Mouse (Mus musculus) spleen, postnatal 14 days (tissue): ENCODE data around the gene St8sia1.

Experiments
- DNase-seq, 2 experiments: peaks; one replicate each; pipeline ENCODE4 v3.0.0; 2021 to 2022; ENCODE audit warnings: low spot score in 2 of 2

The St8sia1 gene

DNA sequence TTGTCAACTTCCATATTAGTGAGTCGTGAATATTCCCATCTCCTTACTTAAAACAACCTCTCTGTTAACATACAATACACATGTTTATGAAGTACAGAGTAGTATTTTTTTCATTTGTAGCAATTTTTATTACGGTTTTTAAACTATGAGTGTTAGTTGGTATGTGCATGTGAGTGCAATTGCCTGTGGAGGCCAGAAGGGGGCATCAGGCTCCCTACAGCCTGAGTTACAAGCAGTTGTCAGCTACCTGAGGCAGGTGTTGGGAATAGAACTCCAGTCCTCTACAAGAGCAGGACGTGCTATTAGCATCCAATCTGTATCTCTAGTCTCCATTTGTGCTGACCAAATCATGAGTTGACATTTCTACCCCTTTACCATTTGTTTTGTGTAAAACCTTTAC lies 19.8 kb downstream of the St8sia1 start:
- DNase-seq = no peak

DNA sequence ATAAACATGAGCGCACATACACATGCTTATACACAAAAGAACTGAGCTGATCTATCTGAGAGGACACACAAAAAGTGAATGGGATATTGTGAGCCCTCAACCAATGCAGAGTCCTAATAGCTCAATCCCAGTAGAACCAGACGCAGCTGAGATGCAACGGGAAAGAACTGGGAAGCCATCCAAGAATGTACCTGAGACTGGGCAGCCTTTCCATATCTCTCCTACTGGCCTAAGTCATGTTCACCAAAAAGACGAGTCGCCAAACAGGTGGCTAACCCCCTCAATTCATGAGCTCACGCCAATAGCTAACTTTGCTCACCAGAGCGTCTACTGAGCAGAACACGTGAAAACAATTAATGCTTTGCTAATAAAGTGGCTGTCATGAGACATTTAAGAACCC lies 20.8 kb downstream of the St8sia1 start:
- DNase-seq = no peak

DNA sequence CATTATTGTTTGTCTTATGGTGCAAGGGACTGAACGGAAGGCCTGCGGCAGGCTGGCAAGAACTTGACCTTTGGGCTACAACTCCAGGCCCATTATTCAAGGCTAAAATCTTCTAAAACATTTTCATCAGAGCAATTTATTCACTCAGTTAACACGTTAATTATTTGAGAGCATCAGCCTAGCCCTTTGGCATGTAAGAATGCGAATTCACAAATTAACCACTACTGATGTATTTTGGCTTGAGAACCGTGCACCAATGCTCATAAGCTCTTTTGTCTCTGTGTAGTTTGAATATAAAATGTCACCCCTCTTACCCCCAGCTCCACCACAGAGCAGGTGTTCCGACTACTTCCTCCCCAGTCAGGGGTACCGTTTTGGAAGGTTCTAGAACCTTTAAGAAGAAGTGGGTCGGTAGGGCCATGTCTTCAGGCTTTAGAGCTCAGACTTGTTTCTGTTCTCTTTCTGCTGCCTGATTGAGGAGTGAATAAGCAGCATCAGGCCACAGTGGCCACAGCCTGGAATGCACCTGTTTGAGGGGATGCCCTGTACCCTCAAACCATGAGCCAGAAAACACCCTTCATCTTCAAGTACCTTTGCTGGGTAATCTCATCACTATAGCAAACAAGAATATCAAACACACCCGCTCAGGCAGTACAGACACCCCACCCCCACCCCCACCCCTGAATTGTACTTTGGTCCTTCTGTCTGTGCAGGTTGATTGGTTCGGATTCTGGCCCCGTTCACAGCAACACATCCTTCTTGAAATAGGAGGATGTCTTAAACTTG lies 22.5 kb downstream of the St8sia1 start:
- no peak for DNase-seq

DNA sequence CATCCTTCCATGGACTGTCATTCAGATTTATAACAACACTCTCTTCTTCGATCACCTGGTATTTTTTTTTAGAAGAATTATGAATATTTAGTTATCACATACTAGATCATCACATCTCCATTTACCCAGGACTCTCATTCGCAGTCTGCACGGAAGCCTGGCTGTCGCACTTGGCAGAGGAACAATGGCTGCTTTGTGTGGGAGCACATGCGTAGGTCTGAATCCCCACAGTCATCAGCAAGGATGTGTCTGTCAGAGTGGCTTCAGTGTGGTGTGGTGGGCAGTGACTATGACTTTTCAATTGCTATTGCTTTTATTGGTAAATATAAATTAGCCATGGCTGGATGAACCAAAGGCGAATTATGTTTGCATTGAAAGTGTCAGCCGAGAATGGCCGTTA lies 23.2 kb downstream of the St8sia1 start:
- DNase-seq = no peak

DNA sequence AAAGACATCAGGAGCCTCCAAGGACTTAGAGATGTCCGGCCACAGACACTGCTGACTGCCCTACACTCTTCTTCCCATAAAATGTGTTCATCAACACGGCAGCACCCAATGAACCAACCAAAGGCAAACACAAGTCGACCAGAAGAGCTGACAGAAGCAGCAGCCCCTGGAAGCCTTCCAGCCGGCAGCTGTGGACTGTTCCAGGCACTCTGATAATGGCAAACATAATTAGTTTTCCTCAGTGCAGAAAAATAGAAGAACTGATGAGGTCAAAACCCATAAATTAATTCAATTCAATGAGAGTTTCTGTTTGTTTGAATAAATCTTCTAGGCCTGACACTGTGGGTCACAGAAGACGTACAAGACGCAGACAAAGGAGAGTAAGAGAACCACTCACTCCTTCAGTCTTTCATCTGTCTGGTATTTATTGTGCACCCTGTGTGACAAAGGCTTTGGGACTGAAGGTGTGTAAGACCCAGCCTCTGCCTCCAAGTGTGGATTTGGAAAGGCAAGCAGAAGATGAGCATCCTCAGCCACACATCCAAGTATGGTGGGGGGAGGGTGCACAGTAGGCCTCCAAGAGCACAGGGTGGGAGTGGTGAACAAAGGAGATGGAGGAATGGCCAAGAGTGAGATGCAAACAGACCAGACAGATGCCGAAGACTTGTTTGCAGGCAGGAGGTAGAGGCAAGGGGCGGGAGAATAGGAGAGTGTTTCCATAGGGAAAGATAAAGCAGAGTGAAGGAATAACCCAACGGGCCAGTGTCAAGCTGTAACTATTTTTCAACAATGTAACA lies 25.5 kb downstream of the St8sia1 start:
- no peak for DNase-seq

DNA sequence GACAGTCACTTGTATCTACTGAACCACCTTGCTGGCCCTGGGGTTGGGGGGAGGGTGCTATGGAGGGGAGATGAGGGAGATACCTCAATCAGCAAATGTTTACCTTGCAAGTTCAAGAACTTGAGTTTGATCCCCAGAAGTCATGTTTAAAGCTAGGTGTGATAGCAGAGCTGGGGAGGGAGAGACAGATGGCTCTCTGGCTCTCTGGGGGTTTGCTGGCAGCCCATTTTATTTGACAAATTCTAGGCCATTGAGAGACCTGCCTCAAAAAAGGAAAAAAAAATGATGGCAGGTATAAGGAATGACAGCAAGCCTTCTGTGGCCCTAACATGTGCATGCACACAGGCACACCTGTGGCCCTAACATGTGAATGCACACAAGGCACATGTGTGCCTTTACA lies 26.2 kb downstream of the St8sia1 start:
- DNase-seq = no peak

DNA sequence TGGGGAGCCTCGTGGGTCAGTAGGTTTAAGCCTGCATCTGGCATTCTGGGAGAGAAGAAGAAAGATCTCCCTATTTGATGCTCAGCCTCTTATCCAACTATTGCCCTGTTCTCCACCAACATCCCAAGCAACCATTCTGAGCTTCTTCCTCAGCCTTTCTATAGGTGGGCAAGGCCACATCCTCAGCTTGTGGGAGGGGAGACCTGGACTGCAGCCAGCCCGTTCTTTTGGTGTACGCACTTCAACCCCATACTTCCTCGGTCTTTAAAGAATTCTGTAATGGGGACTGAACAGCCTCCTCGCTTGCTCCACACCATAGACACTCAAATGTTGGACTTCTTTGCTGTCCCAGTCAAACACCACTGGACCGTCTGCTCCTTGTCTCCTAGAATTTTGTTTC lies 31.7 kb downstream of the St8sia1 start:
- DNase-seq = no peak

DNA sequence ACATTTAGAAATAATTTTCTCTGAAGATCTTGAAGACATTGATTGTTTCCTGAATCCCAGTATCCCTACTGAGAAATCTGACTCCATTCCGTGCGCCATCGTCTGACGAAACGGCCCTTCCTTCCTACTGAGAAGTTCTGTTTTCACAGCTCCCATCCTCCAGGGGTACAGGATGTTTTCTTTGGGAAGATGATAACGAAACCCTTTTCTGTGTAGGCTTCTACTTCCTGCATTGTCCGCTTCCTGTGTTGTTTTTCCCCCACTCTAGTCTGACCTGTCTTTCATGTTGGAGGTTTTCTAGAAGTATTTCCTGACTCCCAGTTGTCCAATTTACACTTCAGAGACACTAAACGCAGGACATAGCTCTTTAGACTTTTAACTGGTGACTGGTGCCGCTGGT lies 32.1 kb downstream of the St8sia1 start:
- no peak for DNase-seq

DNA sequence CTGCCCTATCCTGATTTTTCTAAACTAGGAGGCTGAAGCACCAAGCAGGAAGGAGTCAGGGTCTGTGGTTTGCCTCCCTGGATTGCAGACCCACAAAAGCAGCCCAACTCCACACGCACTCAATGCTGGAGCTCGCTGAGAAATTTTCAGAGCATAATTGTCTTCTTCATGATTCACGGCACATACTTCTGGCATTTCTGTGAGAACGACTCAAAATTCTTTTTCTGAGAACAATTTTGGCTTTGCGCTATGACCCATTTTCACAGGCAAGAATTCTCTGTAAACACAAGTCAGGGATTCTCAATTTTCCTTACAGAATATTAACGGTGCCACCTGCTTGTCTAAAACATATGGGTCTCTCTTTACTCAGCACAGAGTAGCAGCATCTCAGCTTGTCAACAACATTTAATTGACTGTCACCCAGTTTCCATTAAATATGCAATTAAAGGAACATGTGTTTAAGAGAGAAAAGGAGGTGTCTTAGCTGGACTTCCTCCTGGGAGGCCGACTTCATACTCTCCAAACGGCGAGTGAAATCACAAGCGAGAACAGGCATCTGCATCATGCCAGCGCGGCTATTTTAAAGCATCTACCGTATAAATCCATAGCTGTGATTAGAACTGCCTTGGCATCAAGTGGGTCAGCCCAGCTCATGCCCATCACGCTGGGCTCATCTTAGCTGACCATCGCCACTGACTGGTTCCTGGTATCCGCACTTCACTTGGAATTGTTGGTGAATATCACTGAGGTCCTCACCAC lies 35.5 kb downstream of the St8sia1 start:
- no peak for DNase-seq

DNA sequence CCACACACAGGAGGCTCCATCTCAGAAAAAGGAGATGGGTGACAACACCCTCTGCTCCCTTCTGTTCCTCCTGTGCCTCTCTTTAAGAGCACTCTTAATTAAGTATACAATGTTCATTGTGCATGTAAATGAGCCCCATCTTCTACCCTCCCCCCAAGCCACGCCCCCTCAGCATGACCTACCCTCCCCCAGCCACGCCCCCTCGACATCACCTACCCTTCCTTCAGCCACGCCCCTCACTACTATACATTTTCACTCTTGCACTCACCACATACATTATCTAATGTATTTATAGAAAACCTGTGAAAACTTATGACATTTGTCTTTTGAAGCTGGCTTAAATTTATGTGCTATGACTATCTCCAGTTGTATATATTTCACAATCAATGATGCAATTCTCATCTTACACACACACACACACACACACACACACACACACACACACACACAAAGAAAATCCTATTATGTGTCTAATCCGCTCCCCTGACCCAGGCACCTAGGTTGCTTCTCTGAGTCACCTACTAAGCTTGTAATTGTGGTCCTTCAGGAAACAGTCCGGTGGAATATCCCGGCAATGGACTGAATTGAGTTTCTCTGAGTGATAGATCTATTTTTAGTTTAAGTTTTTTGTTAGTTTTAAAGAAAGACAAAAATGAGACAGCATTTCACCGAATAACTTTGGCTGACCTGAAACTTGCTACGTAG lies 37.2 kb downstream of the St8sia1 start:
- DNase-seq = no peak

DNA sequence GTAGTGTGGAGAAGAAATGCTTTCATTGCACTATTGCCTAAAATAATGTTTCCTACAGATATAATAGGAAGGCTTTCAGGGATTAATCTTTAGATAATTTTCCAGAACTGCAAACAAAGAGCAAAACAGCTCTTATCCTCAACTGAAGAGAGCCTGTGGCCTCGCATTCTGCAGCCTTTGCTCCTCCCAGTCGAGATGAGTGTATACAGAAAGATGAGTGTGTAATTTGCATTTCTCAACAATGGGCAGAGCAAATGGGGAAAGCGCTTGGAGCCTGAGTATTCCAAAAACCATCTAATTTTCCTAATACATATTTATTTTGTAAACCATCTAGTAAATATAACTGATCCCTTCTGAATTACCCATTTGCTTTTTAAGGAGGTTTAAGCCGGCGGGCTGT lies 38.3 kb downstream of the St8sia1 start:
- no peak for DNase-seq

DNA sequence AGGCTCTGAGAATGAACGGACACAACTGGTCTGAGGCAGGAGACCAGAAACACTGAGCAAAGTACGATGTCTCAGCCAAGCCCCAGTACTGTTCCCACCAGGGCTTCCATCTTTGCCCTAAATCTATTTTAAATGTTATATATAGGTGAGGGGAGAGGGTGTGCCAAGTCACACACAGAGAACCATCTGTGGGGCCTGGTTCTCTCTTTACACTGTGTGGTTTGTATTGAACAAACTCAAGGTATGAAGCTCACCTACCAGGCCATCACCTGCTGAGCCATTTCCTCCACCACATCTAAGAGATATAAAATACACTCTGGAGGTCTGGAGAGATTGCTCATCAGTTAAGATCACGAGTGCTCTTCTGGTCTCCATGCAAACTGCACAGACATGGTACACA lies 38.9 kb downstream of the St8sia1 start:
- no peak for DNase-seq

DNA sequence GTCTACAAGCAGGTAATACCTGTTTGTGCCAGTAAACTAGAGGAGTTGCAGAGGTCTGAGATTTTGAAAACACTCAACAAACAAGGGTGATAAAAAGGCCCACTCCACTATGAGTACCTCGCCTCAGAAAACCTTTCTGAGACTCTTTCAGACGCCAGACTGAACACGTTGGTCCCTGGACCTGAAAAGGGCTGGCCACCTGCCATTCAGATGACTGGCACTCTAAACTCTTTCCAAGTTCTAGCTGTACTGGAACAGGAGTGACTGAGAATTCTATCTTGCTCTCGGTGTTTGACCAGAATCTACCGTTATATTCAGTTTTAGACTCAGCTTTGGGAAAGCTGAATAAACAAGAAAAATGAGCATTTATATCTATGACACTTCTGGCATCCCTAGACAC lies 43.4 kb downstream of the St8sia1 start:
- DNase-seq = no peak

DNA sequence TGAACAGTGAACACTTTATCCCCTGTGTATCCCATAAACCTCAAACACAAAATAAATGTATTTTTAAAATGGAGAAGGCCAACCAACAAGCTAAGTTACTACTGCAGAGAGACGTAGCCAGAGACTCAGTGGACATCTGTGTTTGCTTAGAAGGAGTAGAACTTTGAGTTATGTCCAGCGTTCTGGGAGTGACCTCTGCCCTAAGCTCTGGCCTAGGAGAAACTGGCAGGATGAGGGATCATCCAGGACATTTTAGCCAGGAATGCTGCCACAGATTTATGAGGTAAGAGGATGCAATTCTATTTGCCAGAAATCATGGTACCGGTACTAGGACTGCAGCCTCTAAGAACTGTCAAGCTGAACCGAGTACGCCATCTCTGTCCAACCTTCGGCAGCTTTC lies 45.6 kb downstream of the St8sia1 start:
- DNase-seq = no peak

DNA sequence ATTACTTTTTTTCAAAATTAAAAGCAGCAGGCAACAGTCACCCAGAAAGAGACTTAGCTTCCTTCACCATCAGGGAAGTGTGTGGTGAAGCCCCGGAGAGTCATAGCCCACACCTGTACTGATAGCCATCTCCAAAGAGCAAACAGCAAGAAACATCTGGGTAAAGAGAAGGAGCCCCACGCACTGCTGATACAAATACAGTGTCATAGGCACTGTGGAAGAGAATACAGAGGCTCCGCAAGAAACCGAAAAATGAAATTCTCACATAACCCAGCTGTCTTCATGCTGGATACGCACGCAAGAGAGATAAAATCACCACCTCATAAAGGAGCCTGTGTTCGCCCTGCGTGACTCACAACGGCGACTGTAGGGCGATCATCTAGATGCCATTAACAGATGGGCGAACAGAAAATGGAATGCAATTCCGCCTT lies 46.8 kb downstream of the St8sia1 start:
- no peak for DNase-seq

DNA sequence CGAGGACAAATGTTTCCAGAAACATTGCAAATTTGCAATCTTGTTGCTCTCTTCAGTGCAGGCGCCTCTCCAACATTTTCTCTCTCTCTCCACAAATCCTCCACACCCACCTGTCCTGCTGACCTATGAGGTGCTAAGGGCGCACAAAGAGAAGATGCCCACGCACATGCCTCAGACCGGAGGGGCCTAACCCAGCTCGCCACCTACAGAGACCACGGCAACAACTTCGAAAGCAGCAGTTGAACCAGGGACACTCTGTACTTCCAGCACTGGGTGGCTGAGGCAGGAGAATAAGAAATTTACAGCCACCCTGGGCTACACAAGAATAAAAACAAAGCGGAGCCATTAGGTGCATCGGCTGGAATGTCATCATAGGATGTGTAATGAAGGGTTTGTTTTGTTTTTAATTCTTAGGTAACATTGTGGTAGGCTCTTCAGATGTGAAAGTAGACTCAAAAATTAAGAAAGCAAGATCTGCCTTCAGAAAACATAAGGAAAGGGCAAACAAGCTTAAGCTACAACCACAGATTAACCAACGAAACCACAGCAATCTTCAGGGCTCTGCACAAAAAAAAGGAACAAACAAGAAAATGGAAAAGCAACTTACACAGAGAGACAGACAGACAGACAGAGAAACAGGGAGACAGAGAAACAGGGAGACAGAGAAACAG lies 47.8 kb downstream of the St8sia1 start:
- DNase-seq = no peak

DNA sequence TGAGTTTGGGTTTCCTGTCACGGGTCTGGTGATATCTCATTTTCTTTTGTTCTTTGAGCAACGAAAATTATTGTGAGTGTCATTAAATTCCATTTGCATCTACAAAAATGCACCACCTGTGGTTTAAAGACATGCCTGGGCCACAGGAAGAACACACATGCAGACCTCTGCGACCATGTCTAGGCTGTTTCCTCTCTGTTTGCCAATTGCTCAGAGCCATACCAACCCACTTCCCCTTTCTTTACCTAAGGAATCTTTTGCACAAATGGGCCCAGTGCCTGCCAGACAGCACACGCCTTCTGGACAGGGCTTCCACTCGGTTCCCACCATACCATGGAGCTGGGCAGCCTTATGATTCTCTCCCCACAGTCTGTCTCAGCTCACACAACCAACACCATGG lies 48.8 kb downstream of the St8sia1 start:
- no peak for DNase-seq

DNA sequence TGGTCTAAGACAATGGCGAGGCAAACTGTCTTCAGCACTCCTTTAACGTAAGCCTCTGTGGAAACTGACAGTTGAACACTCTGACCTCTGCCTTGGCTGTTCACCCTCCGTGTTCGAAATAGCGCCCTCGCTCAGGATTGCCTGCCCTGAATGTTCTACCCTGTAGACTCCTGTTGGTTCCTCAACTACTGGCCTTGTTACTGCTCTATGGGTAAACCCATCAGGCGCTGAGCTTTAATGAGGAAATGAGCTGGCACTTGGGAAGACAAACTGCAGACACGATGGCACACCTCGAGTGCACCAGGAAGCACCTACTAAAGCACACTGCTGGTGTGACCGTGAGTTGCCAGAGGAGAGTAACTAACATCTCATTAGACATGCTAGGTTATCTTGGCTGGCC lies 49.6 kb downstream of the St8sia1 start:
- DNase-seq = no peak

DNA sequence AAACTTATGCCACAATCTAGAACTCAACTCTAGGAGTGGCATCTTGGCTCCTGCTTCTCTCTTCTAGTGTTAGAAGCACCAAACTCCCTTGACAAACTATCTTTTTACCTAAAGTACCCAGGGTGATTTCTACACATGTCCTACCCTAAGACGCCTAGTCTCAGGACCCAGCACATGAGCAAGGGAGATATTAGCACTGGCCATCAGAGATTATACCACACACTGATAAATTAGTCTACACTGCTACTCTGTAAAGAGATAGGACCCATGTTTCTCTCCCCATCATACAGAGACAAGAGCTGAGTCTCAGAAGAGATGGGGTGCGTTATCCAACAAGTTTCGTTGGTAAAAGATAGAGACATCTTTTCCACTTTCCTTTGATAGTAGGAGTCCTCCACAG lies 53.0 kb downstream of the St8sia1 start:
- DNase-seq = no peak

DNA sequence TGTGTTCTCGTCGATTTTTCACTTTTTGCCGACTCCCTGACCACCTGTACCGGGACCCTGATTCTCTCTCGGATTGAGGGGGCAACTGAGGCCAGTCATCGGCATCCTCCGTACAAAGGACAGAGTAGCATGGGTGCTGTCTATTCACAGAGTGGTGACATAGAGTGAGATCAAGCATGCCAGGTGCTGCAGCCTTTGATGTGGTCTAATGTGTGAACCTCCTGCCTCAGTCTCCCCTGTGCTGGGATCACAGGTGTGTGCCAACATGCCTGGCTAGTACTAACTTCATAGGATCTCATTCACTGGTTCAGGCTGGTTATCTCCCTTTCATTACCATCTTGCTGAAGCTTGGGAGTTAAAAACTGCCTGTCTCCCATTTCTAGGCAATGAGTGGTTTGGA lies 53.5 kb downstream of the St8sia1 start:
- no peak for DNase-seq

DNA sequence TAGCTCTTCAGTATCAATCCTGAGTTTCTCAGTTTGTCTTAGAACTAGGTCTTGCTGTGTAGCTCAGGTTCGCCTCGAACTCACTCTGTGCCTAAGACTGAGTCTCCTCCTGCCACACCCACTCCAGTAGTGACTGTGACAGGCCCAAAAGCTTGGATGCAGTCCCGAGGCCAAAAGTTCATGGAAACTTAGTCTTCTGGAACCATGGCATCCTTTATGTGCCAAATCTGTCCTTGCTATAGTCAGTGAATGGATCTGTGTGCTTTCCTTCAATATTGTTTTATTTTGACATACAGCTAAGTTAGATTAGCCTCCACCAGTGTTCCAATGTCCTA lies 54.5 kb downstream of the St8sia1 start:
- no peak for DNase-seq
